Mouse (Mus musculus): Measurements from ENCODE around the gene Hoxa3. TPM values are rescaled to one million over a fixed set of nuclear protein-coding genes. Genes with fewer than 3 reads are reported as not detected.

Hoxa3 gene
- total and polyA plus RNA-seq, 2 experiments from 2014 or later = 1.6 TPM; not detected in 1

DNA sequence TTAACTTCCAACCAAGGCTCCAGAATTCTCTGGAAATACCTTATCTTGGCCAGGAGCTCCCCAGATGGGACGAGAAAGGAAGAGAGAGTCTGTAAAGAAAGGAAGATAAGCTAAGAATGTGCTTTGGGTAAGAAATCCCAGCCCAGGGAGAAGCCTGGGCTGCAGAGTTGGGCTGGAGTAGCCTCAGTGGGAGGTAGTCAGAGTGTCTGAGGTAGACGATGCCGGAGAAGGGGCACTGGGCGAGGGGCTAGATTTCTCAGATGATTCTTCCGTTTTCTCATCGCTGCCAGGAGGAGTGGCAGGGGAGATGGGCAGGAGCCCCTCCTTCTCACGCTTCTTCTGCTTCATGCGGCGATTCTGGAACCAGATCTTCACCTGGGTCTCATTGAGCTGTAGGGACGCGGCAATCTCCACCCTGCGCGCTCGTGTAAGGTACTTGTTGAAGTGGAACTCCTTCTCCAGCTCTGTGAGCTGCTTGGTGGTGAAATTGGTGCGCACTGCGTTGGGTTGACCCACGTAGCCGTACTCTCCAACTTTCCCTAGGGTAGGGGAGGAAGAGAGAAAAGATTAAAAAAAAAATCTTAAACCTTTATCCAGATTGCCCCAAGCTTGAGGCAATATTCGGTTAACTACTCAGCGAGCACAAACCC, 56.5 kb downstream of the Hoxa3 start:
- Histone ChIP-seq H3K4me2 (ENCODE audit: low read depth, low read length, poor library complexity, severe bottlenecking) (no peak overlapping the region), H3K9me3 (ENCODE audit: low read length) (no peaks in the 10 kb centered on the region), H3K4me3 (ENCODE audit: low read depth, low read length) (no peak overlapping the region), H3K27me3 (ENCODE audit: insufficient read depth, low read length) (peaks cover 89% of the 10 kb centered on the region), H3K36me3 (ENCODE audit: insufficient read depth, low read length) (no peaks in the 10 kb centered on the region), H3K27ac (ENCODE audit: low read depth, low read length) (no peak overlapping the region), H3K9ac (replicated peaks; ENCODE audit: low read length, poor library complexity, severe bottlenecking) (no peak overlapping the region), H3K4me1 (ENCODE audit: insufficient read depth, low read length) (peaks cover 5% of the 10 kb centered on the region; the same call in 1 of the 2 replicates)
- WGBS = 3% methylated on average over 20 of the region's 20 CpGs
- DNase-seq (ENCODE audit: low spot score) = no peak
- TF ChIP-seq CTCF (IDR thresholded peaks at IDR 0.05) = no peak
- no peak for ATAC-seq (ENCODE audit: low FRiP score)

DNA sequence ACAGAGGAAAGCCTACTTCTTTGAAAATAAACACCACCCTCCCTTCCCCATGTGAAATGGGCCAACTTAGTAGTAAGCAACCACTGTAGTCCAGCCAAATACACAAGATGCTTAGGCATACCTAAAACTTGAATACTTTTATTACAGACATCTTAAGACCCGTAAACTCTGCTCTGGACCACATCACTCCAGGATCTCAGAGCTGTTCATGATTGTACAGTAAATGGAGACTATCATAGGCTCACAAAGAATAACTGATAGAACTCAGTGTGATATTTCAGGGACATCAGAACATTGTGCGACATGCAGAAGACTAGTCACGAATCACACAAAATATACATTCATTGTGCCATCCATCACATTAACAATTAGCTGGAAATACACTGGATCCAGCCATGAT, 57.7 kb downstream of the Hoxa3 start:
- Histone ChIP-seq H3K27ac (ENCODE audit: low read depth, low read length) (no peak overlapping the region), H3K9me3 (ENCODE audit: low read length) (no peaks in the 10 kb centered on the region), H3K9ac (replicated peaks; ENCODE audit: low read length, poor library complexity, severe bottlenecking) (no peak overlapping the region), H3K4me3 (ENCODE audit: low read depth, low read length) (no peak overlapping the region), H3K4me2 (ENCODE audit: low read depth, low read length, poor library complexity, severe bottlenecking) (no peak overlapping the region), H3K4me1 (ENCODE audit: insufficient read depth, low read length) (peaks cover 5% of the 10 kb centered on the region; the same call in 1 of the 2 replicates), H3K27me3 (ENCODE audit: insufficient read depth, low read length) (peaks cover 85% of the 10 kb centered on the region), H3K36me3 (ENCODE audit: insufficient read depth, low read length) (no peaks in the 10 kb centered on the region)
- no peak for TF ChIP-seq CTCF (IDR thresholded peaks at IDR 0.05)
- no peak for ATAC-seq (ENCODE audit: low FRiP score)
- WGBS = 42% methylated on average over 3 of the region's 3 CpGs
- no peak for DNase-seq (ENCODE audit: low spot score)

DNA sequence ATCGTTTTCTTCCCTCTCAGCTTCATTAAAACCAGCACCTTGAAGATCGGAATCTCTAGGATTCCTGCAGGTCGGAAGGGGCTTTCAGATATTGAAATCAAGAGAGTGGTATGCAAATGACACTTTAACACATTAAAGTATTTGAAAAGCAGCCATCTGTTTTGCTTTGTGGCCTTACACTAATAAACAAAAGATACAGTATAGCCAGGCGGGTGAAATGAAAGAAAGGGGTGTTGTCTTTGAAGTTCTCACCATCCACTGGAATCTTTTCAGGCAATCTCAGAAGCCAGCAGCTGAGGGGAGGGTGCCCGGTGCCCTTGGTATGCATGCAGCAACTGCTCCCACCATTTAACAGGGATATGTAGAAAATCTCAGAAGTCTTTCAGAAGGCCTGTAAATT, 59.1 kb downstream of the Hoxa3 start:
- no peak overlapping the region for H3K4me3 ChIP-seq (ENCODE audit: low read depth, low read length)
- no peak for TF ChIP-seq CTCF (IDR thresholded peaks at IDR 0.05)
- H3K9me3 ChIP-seq (ENCODE audit: low read length) = no peaks in the 10 kb centered on the region
- H3K36me3 ChIP-seq (ENCODE audit: insufficient read depth, low read length) = no peaks in the 10 kb centered on the region
- 8% methylated on average over 5 of the region's 5 CpGs for WGBS
- H3K4me1 ChIP-seq (ENCODE audit: insufficient read depth, low read length) = peaks cover 5% of the 10 kb centered on the region; the same call in 1 of the 2 replicates
- DNase-seq (ENCODE audit: low spot score) (no peak), ATAC-seq (ENCODE audit: low FRiP score) (no peak)
- no peak overlapping the region for H3K27ac ChIP-seq (ENCODE audit: low read depth, low read length)
- H3K4me2 ChIP-seq (ENCODE audit: low read depth, low read length, poor library complexity, severe bottlenecking) = no peak overlapping the region
- peaks cover 84% of the 10 kb centered on the region for H3K27me3 ChIP-seq (ENCODE audit: insufficient read depth, low read length)
- H3K9ac ChIP-seq (replicated peaks; ENCODE audit: low read length, poor library complexity, severe bottlenecking) = no peak overlapping the region

DNA sequence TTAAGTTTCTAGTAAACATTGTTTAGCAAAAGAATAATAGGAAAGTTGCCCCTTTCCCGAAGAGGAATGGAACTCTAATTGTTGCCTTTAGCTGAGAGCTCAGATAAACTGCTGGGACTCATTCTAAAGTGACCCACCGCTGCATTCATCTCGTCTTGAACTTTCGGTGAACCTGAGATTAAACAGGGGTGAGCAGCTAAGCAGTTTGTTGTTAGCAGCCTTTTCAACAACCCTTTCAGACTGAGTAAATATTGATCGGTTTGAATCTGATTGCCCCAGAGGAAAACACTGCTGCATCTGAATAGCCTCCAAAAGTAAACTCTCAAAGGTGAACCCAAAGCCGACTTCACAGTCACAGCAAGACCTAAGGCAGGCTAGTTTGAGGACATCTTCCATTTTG, 59.9 kb downstream of the Hoxa3 start:
- no peaks in the 10 kb centered on the region for H3K9me3 ChIP-seq (ENCODE audit: low read length)
- under 1% methylated on average over 6 of the region's 6 CpGs for WGBS
- H3K4me2 ChIP-seq (ENCODE audit: low read depth, low read length, poor library complexity, severe bottlenecking) = no peak overlapping the region
- H3K4me1 ChIP-seq (ENCODE audit: insufficient read depth, low read length) = peaks cover under 1% of the 10 kb centered on the region; the same call in 1 of the 2 replicates
- no peak for DNase-seq (ENCODE audit: low spot score)
- no peak overlapping the region for H3K9ac ChIP-seq (replicated peaks; ENCODE audit: low read length, poor library complexity, severe bottlenecking)
- no peaks in the 10 kb centered on the region for H3K36me3 ChIP-seq (ENCODE audit: insufficient read depth, low read length)
- no peak overlapping the region for H3K4me3 ChIP-seq (ENCODE audit: low read depth, low read length)
- ATAC-seq (ENCODE audit: low FRiP score) = no peak
- TF ChIP-seq CTCF (IDR thresholded peaks at IDR 0.05) = no peak
- no peak overlapping the region for H3K27ac ChIP-seq (ENCODE audit: low read depth, low read length)
- H3K27me3 ChIP-seq (ENCODE audit: insufficient read depth, low read length) = peaks cover 78% of the 10 kb centered on the region

DNA sequence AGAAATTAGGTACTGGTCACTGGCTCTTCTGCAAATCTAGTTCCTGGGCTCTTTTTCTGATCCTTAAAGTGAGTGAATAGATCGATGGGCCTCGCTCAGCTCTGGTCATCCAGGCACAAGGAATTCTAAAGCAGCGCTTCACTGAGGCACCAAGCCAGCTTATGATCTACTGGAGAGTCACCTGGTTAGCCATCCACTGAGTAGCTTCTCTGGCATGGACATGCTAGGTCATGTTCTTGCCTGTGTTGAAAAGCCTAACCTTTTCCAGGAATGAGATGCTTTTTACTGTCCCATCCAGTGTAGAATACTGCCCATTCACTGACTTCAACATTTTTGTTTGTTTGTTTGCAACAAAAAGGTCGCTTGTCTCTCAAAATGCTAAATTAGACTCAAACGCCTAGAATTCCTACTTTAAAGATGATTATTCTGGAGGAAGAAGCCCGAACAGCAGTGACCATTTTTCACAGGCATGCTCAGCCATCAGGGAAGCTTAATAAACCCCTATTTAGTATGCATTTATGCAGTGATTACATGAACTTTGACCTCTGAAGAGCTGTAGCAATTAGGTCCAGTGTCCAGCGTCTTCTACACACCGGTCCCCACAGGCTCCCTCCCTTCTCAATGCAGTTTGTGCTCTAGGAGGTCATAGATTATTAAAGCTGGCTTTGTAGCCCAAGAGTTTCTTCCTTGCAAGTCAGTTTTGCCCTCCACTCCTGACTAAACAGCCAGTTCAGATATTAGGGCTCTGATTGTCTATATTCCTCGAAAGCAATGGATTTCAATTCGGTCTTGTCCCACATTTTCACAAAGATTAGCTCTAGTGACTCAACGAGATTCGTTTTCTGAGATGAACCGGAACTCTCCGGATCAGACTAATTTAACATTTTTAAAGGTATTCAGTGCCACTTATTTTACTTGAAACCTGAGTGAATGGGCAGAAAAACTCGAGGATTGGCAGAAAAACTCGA, 60.6 kb downstream of the Hoxa3 start:
- Histone ChIP-seq H3K9me3 (ENCODE audit: low read length) (no peaks in the 10 kb centered on the region), H3K4me3 (ENCODE audit: low read depth, low read length) (no peak overlapping the region), H3K9ac (replicated peaks; ENCODE audit: low read length, poor library complexity, severe bottlenecking) (no peak overlapping the region), H3K4me2 (ENCODE audit: low read depth, low read length, poor library complexity, severe bottlenecking) (no peak overlapping the region), H3K27ac (ENCODE audit: low read depth, low read length) (no peak overlapping the region), H3K27me3 (ENCODE audit: insufficient read depth, low read length) (peaks cover 77% of the 10 kb centered on the region), H3K4me1 (ENCODE audit: insufficient read depth, low read length) (no peaks in the 10 kb centered on the region), H3K36me3 (ENCODE audit: insufficient read depth, low read length) (no peaks in the 10 kb centered on the region)
- 5% methylated on average over 16 of the region's 16 CpGs for WGBS
- no peak for TF ChIP-seq CTCF (IDR thresholded peaks at IDR 0.05)
- ATAC-seq (ENCODE audit: low FRiP score) (no peak), DNase-seq (ENCODE audit: low spot score) (no peak)

DNA sequence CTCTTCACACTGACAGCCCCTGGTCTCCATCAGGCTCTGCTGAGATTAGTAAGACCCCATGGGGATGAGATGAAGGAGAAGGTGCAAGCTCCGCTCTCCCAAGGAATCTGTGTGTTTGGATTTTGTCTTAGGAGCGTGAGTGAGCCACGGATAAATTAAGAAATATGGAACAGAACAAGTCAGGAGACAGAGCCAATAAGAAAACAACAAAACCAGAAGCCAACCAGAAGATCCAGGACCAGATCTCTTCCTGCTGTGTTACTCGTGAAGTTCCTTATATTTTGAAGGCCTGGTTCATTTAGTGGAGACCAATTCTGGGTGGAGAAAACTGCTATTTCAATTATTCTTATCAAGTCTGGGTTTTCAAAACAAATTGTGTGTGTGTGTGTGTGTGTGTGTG, 61.6 kb downstream of the Hoxa3 start:
- WGBS = 8% methylated on average over 4 of the region's 4 CpGs
- no peak for ATAC-seq (ENCODE audit: low FRiP score)
- Histone ChIP-seq H3K4me2 (ENCODE audit: low read depth, low read length, poor library complexity, severe bottlenecking) (no peak overlapping the region), H3K9ac (replicated peaks; ENCODE audit: low read length, poor library complexity, severe bottlenecking) (no peak overlapping the region), H3K27ac (ENCODE audit: low read depth, low read length) (no peak overlapping the region), H3K36me3 (ENCODE audit: insufficient read depth, low read length) (no peaks in the 10 kb centered on the region), H3K9me3 (ENCODE audit: low read length) (no peaks in the 10 kb centered on the region), H3K4me1 (ENCODE audit: insufficient read depth, low read length) (no peaks in the 10 kb centered on the region), H3K4me3 (ENCODE audit: low read depth, low read length) (no peak overlapping the region), H3K27me3 (ENCODE audit: insufficient read depth, low read length) (peaks cover 79% of the 10 kb centered on the region)
- no peak for DNase-seq (ENCODE audit: low spot score)
- no peak for TF ChIP-seq CTCF (IDR thresholded peaks at IDR 0.05)
